16 mouse cellular contexts compared by ENCODE assay signal in genomic region chr11:106387020-106387419, GRCm38 (mm10). TPM values are rescaled to one million over a fixed set of nuclear protein-coding genes. Genes with fewer than 3 reads are reported as not detected.
DNase-seq lines count a peak whose midpoint lies in the region; ATAC-seq and TF ChIP-seq lines count a peak whose summit lies in the region.
"Had no signal": no experiment of that assay in that cellular context is flagged by ENCODE, and none has a peak within 500 bp of the region (broad histone marks: within the 10 kb centered on the region; RNA-seq: fewer than 3 reads in every experiment).

No protein-coding gene starts in this region.

- H3K4me3 ChIP-seq in spleen, adult 2 months (ENCODE audit: extremely low read depth, insufficient read depth, insufficient read length): peak overlapping the region; percentile 69
- peak overlapping the region; percentile 14; the same call in 1 of the 2 replicates for H3K4me3 ChIP-seq in liver, embryonic 13.5 days (replicated peaks)
- H3K4me3 ChIP-seq: embryonic facial prominence, embryonic 13.5 days; midbrain, embryonic 13.5 days had no signal

- no peak; the same call in 1 of the 2 replicates for TF ChIP-seq POLR2A in spleen, adult 2 months (IDR thresholded peaks at IDR 0.05; ENCODE audit: low read depth, low read length)

- DNase-seq in spleen, adult 2 months (ENCODE audit: low read depth in 1 of 2, low spot score in 2 of 2): peak in 1 of 2 experiments; percentile 33
- no peak for DNase-seq in spleen, postnatal 4 days (ENCODE audit: low spot score in 2 of 2)
- peak; percentile 62 for DNase-seq in MEL-GATA-1-ER (ENCODE audit: extremely low read depth, low read depth)
- DNase-seq in liver, embryonic 13.5 days: no peak
- DNase-seq in thymus, postnatal 14 days: peak; percentile 56
- DNase-seq in embryo, embryonic 11 days: no peak
- no peak for DNase-seq in gastrocnemius, postnatal 36 days
- no peak for DNase-seq in right cerebral cortex, postnatal 14 days
- DNase-seq: cerebellum, adult 9-10 months; lung, embryonic 14.5 days had no signal

- H3K4me1 ChIP-seq in spleen, adult 2 months (ENCODE audit: control insufficient read depth, insufficient read depth, insufficient read length): peaks cover 14% of the 10 kb centered on the region; the same call in 1 of the 2 replicates
- H3K4me1 ChIP-seq in liver, embryonic 13.5 days (replicated peaks): peaks cover 70% of the 10 kb centered on the region
- H3K4me1 ChIP-seq: midbrain, embryonic 13.5 days had no signal

- 15% methylated on average over 6 of the region's 6 CpGs for WGBS in spleen, adult 2 months
- 34% methylated on average over 6 of the region's 6 CpGs for WGBS in liver, embryonic 13.5 days (ENCODE audit: insufficient replicate concordance)

- no peak for ATAC-seq in liver, embryonic 13.5 days (ENCODE audit: low read depth)
- ATAC-seq: forebrain, embryonic 16.5 days; midbrain, embryonic 13.5 days had no signal

- H3K27ac ChIP-seq in spleen, adult 2 months (ENCODE audit: insufficient read depth, low read length): peak overlapping the region; percentile 99
- peak overlapping the region; percentile 70 for H3K27ac ChIP-seq in liver, embryonic 13.5 days
- H3K27ac ChIP-seq: midbrain, embryonic 13.5 days had no signal

- TF ChIP-seq CTCF in spleen, adult 2 months (IDR thresholded peaks at IDR 0.05; ENCODE audit: extremely low read depth, insufficient read depth, insufficient read length, insufficient replicate concordance): no peak

- intact Hi-C loops in gastrocnemius, postnatal 36 days (cut with DNase I): no loop called here

- no peaks in the 10 kb centered on the region for H3K27me3 ChIP-seq in spleen, adult 2 months (ENCODE audit: control insufficient read depth, insufficient read depth, low read length)
- H3K27me3 ChIP-seq in liver, embryonic 13.5 days: no peaks in the 10 kb centered on the region
- H3K27me3 ChIP-seq: embryonic facial prominence, embryonic 13.5 days; midbrain, embryonic 13.5 days had no signal

- H3K9me3 ChIP-seq in liver, embryonic 13.5 days (replicated peaks): no peaks in the 10 kb centered on the region
- H3K9me3 ChIP-seq: embryonic facial prominence, embryonic 13.5 days; midbrain, embryonic 13.5 days had no signal

- H3K9ac ChIP-seq in liver, embryonic 13.5 days: no peak overlapping the region
- H3K9ac ChIP-seq: embryonic facial prominence, embryonic 13.5 days; lung, embryonic 14.5 days; midbrain, embryonic 13.5 days had no signal

- H3K4me2 ChIP-seq in liver, embryonic 13.5 days: peak overlapping the region; percentile 36
- H3K4me2 ChIP-seq: embryonic facial prominence, embryonic 13.5 days; lung, embryonic 14.5 days; midbrain, embryonic 13.5 days had no signal

- H3K36me3 ChIP-seq in spleen, adult 2 months (ENCODE audit: control insufficient read depth, insufficient read depth, low read length): peaks cover 6% of the 10 kb centered on the region; the same call in 1 of the 2 replicates
- H3K36me3 ChIP-seq in liver, embryonic 13.5 days: no peaks in the 10 kb centered on the region
- H3K36me3 ChIP-seq: embryonic facial prominence, embryonic 13.5 days; midbrain, embryonic 13.5 days had no signal

RNA-seq across cellular contexts. Expression of gene Icam2, which starts 0.9 kb away (rescaled TPM):
- polyA plus RNA-seq in spleen, adult 2 months (2012; rRNA removed): 82.6 and 93.8 TPM in 2 replicates
- 18.6 and 19.5 TPM in 2 replicates for polyA plus RNA-seq in liver, embryonic 13.5 days (2015; fragmentation: Nextera tagmentation; extraction: Ambion mirVana)
- total RNA-seq in gastrocnemius, postnatal 36 days (2021): 1 to 10 TPM; 4.4 to 5.4 TPM

RNA-seq across cellular contexts. Expression of gene Prr29, which starts 21.7 kb away (rescaled TPM):
- polyA plus RNA-seq in spleen, adult 2 months (2012; rRNA removed): 0.55 and 0.82 TPM in 2 replicates
- polyA plus RNA-seq in liver, embryonic 13.5 days (2015; fragmentation: Nextera tagmentation; extraction: Ambion mirVana): not detected in 2 replicates
- total RNA-seq in gastrocnemius, postnatal 36 days (2021): 1 to 10 TPM; 5.7 to 7.1 TPM
- total RNA-seq: adrenal gland, postnatal 4 days; left cerebral cortex, postnatal 10 days; neutrophil, adult 5-6 weeks had no signal
- polyA plus RNA-seq: embryonic facial prominence, embryonic 13.5 days; forebrain, embryonic 16.5 days; midbrain, embryonic 13.5 days had no signal

RNA-seq across cellular contexts. Expression of gene Scn4a, which starts 33.9 kb away (rescaled TPM):
- 6.1 and 6.5 TPM in 2 replicates for polyA plus RNA-seq in spleen, adult 2 months (2012; rRNA removed)
- polyA plus RNA-seq in liver, embryonic 13.5 days (2015; fragmentation: Nextera tagmentation; extraction: Ambion mirVana): 0.02 TPM in 1 of 2 replicates, not detected in the other
- total RNA-seq in gastrocnemius, postnatal 36 days (2021): 100 to 1,000 TPM; 381 to 407 TPM

Comparison
In these comparisons a context has a peak if more than half of its experiments do, and no peak if none do; other contexts are left out.
1. DNase-seq: peak in MEL-GATA-1-ER (single experiment) and thymus, postnatal 14 days (single experiment); none in spleen, postnatal 4 days (0 of 2), liver, embryonic 13.5 days (single experiment), embryo, embryonic 11 days (single experiment), gastrocnemius, postnatal 36 days (0 of 2) and right cerebral cortex, postnatal 14 days (single experiment).